Mouse (Mus musculus) lung, postnatal 10 days (tissue): Measurements from ENCODE around the gene Spink8.
"Not testable (repeated sequence)": the region's sequence is repeated elsewhere in the genome, so short reads cannot be mapped to it uniquely, and the experiment has no call there.

ENCODE experiments used
- DNase-seq: peaks from one replicate; pipeline ENCODE4 v3.0.0; 2021

The Spink8 gene

DNA sequence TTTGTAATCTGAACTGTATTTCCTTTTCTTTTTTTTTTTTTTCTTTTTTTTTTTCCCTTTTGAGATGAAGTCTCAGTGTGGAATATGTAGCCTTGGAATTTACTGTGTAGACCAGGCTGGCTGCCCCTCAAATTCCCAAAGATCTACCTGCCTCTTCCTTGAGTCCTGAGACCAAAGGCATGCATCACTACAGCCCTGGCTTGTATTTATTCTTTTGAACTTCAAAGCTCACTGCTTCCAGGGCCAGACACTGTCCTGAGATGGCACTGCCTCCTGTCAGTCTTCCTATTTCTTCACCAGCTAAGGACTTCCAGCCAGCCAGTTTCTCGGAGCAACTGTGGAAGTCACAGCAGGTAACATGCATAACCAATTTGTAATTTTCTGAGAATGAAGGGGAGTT, at the start of gene Spink8:
TSS of gene Spink8 (plus strand) at position 301 of the 400 bp plus-strand sequence.
- no peak for DNase-seq

- DNase-seq = not testable (repeated sequence)
Measured at GRCm38 (mm10) chr9:109766841-109767240, 45.2 kb upstream of the Spink8 start.

DNA sequence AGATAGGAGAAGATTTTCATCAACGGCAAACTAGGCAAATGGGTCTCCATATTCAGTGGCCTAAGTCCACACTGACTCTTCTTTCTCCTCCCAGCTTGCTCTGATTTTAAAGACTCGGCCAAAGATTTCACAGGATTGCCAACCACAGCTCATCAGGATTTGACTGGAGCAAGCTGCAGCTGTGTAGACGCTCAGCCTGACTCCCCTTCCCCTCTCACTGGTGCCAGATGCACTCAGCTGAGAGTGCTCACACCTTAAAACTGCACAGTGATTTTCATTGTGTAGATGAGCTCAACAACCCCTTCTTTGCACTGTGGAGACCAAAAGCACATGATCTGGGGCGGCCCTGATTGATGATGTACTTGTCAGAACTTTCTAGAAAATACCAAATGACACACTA, 21.5 kb upstream of the Spink8 start, which contains the start of gene Fbxw27:
TSS of gene Fbxw27 (minus strand) at position 101 of the 400 bp plus-strand sequence.
- not testable (repeated sequence) for DNase-seq

GRCm38 (mm10) chr9:109795221-109795620, 16.9 kb upstream of the Spink8 start:
- no peak for DNase-seq

- no peak for DNase-seq
Measured at GRCm38 (mm10) chr9:109795811-109796210, 16.3 kb upstream of the Spink8 start.

DNA sequence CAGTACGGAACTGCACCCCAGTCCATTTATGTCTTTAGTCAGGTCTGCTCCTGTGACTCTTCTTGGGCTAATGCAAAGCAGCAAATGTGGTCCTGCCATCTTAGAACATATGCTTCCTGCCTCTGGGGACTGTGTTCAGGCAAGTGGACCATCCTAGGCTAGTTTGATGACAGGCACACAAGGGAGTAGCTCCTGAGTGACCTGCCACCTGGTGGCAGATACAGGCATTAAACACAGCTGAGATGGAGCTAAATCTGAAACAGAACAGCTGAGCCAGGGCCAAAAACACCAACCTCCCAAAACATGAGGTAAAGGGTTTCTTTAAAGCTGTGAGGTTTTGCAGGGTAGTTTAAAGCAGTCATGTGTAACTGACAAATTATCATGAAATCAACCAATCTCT, 14.0 kb upstream of the Spink8 start:
- peak; percentile 18 for DNase-seq

- DNase-seq = not testable (repeated sequence)
Measured at GRCm38 (mm10) chr9:109805596-109805995, 6.5 kb upstream of the Spink8 start.

DNA sequence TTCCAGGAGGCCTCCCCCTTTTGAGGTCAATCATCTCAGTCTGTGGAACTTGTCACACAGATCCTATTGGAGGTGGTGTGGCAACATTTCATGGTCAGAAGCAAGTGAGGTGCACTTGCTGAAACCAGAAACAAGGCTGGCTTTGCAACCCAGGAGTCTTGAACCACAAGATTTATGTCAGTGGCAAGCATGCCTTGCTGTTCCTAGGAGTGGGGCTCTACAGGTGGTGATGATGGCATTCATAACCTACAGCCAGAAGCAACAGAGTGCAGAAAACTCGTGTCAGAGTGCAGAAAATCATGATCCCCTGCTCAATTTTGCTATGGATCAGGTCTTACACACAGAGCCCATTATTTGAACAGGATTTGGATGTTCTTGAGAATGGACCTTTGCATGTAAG, 5.8 kb upstream of the Spink8 start:
- DNase-seq = no peak

- DNase-seq = no peak
Measured at GRCm38 (mm10) chr9:109806695-109807293, 5.3 kb upstream of the Spink8 start.

DNA sequence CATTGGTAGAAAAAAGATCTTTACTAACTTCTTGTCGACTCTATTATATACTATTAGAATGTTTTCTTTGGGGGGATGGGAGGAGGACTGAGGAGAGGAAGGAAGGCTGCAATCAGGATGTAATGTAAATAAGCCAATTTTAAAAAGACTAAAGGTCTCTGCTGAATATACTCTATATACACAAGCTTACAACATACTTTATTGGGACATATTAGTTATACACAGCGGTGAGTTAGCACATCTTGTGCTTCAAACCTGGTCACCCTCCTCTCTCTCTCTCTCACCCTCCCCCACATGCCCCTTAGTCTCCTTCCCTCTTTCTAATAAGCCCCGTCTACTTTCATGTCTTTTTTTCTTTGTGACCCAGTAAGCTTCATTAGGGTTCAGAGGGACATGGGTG, 4.2 kb upstream of the Spink8 start:
- DNase-seq = no peak

GRCm38 (mm10) chr9:109813424-109813823, 1.3 kb downstream of the Spink8 start:
- no peak for DNase-seq

GRCm38 (mm10) chr9:109816341-109816740, 4.3 kb downstream of the Spink8 start:
- DNase-seq = no peak

DNA sequence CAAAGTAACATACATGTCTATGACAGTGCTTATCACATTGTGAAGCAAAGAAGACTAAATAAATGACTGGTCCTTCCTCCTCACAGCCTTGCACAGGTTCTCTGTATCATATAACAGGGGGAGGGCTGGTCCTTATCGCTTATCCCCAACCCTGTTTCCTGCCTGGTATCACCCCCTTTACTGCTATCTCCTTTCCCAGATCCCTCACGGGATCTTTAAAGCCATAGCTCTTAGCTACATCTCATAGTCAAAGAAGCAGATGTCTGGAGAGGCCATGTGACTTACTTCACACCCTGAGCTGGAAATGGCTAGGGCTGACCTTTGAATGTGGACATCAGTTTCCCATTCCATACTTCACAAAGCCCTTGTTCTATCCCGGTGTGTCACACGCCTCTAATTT, 13.7 kb downstream of the Spink8 start:
- DNase-seq = no peak

GRCm38 (mm10) chr9:109826181-109826580, 14.1 kb downstream of the Spink8 start:
- DNase-seq = no peak

GRCm38 (mm10) chr9:109832391-109833087, 20.5 kb downstream of the Spink8 start, which contains the start of gene Nme6:
Nme6 (plus strand) TSS chr9:109832749.
- peak; percentile 91 for DNase-seq

DNA sequence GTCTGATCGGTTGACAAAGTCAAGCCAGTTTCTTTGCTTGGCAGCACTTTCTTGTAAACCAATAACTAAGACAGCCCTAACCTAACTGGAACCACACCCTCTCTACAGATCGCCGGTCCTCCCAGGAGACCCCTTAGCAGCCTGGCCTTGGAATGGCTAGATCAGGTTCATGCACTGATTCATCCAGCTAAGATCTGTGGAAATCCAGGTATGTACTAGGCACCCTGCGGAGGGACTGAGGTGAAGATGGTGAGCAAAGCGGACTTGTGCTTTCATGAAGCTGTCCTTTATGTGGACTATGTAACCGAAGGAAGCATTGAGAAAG, 21.0 kb downstream of the Spink8 start:
- DNase-seq = no peak

DNA sequence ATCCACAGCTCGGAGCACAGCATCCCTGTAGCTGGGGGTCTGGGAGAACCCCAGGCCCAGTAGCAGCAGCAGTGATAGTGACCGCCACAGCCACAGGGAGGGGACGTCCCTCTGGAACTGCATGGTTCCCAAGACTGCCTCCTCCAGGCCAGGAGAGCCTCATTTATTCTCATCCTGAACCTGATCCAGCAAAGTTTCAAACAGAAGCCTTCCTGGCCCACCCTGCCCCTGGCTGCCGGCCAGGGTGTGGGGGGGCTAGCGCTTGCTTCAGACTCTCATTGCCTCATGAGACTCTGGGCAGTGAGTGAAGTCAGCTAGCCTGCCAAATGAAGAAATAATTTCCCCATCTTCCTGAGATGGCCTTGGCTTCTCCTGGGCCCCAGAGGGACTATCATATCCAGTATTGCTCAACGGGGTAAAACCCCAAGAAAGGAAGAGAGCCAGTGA, 37.3 kb downstream of the Spink8 start, which contains the start of gene Camp:
TSS of gene Camp (minus strand) at position 306 of the 447 bp plus-strand sequence.
- peak; percentile 79 for DNase-seq

- no peak for DNase-seq
Measured at GRCm38 (mm10) chr9:109850099-109850498, 38.0 kb downstream of the Spink8 start.

DNA sequence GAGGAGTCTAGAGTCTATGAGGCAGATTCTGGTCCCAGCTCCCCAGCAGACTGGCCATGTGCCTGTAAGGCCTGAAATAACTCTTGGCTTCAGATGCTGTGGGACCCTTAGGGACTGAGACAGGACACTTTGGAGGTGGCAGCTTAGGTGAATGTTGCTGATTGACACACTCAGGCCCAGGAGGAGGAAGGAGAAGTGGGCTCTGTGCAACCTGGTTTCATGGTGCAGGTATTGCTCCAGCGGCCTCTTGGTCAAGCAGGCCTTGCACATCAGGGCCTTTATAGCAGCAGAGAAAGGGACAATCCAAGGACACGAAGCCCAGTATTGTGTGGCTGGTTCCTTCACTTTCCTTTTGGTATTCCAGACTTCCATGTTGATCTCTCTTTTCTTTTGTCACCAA, 42.3 kb downstream of the Spink8 start:
- DNase-seq = no peak

GRCm38 (mm10) chr9:109855947-109856346, 43.9 kb downstream of the Spink8 start:
- no peak for DNase-seq

GRCm38 (mm10) chr9:109862397-109863044, 50.4 kb downstream of the Spink8 start:
- DNase-seq = peak; percentile 80

GRCm38 (mm10) chr9:109863085-109863484, 51.0 kb downstream of the Spink8 start:
- no peak for DNase-seq

GRCm38 (mm10) chr9:109866218-109866617, 54.1 kb downstream of the Spink8 start:
- no peak for DNase-seq
